In the genomic region with DNA sequence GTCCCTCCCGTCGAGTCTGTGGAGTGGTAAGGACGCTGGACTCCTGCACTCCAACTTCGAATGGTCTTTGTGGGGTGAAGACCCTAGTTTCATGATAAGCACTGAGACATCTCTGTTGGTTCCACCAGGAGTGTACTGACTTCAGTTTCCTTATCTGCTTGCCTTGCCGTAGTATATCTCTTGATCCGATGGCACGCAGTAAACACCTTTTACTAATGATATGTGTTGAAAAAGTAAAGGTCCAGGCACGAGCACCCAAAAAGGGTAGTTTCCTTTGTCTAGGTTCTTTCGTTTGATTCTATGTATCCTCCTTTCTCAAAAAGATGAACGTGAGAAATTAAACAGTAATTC, we compare ENCODE assay signal across 9 mouse cellular contexts. TPM values are rescaled to one million over a fixed set of nuclear protein-coding genes. Genes with fewer than 3 reads are reported as not detected.
DNase-seq lines count a peak whose midpoint lies in the region; ATAC-seq and TF ChIP-seq lines count a peak whose summit lies in the region.
"Had no signal": no experiment of that assay in that cellular context is flagged by ENCODE, and none has a peak within 500 bp of the region (broad histone marks: within the 10 kb centered on the region; RNA-seq: fewer than 3 reads in every experiment).

No protein-coding gene starts in this region.

- no peak overlapping the region for H3K27ac ChIP-seq in embryonic fibroblast, embryonic 13.5 days (ENCODE audit: insufficient read depth, low read length)
- H3K27ac ChIP-seq in limb, embryonic 11.5 days (replicated peaks; ENCODE audit: low read depth, low read length) = no peak overlapping the region

- 10% methylated on average over 10 of the region's 10 CpGs for WGBS in lung, adult 2 months
- 12% methylated on average over 10 of the region's 10 CpGs for WGBS in limb, embryonic 11.5 days

- peak overlapping the region; percentile 34 for H3K4me3 ChIP-seq in lung, adult 2 months (replicated peaks; ENCODE audit: extremely low read depth, low read depth, low read length)
- H3K4me3 ChIP-seq in embryonic fibroblast, embryonic 13.5 days (ENCODE audit: insufficient read depth, low read length) = peak overlapping the region; percentile 68
- peak overlapping the region; percentile 68 for H3K4me3 ChIP-seq in limb, embryonic 11.5 days (ENCODE audit: low read depth, low read length)

- peak overlapping the region; percentile 59; the same call in 1 of the 2 replicates for H3K9ac ChIP-seq in limb, embryonic 11.5 days (ENCODE audit: low read length)

- H3K9me3 ChIP-seq in limb, embryonic 11.5 days (ENCODE audit: control insufficient read depth, low read length) = no peaks in the 10 kb centered on the region

- no peaks in the 10 kb centered on the region for H3K36me3 ChIP-seq in limb, embryonic 11.5 days (ENCODE audit: control insufficient read depth, insufficient read depth, low read length)

- H3K4me1 ChIP-seq in lung, adult 2 months (ENCODE audit: control insufficient read depth, insufficient read depth, low read length) = 0 out of 2 replicates have a peak, but pooled peaks cover 2% of the 10 kb centered on the region
- no peaks in the 10 kb centered on the region for H3K4me1 ChIP-seq in embryonic fibroblast, embryonic 13.5 days (ENCODE audit: control insufficient read depth, insufficient read depth, low read length)
- peaks cover 11% of the 10 kb centered on the region for H3K4me1 ChIP-seq in limb, embryonic 11.5 days (ENCODE audit: control insufficient read depth, insufficient read depth, low read length)

- H3K4me2 ChIP-seq in limb, embryonic 11.5 days (ENCODE audit: low read depth, severe bottlenecking) = peak overlapping the region; percentile 96

- TF ChIP-seq CTCF in lung, adult 2 months (IDR thresholded peaks at IDR 0.05; ENCODE audit: insufficient read depth, low read length) = no peak
- no peak for TF ChIP-seq CTCF in embryonic fibroblast, embryonic 13.5 days (IDR thresholded peaks at IDR 0.05; ENCODE audit: borderline replicate concordance, insufficient read depth, low read length)

- no peak for TF ChIP-seq POLR2A in lung, adult 2 months (IDR thresholded peaks at IDR 0.05; ENCODE audit: borderline replicate concordance, extremely low read depth, low read depth, low read length)
- no peak for TF ChIP-seq POLR2A in embryonic fibroblast, embryonic 13.5 days (IDR thresholded peaks at IDR 0.05; ENCODE audit: low read depth, low read length)

- no peak; the same call in 1 of the 2 replicates for ATAC-seq in limb, embryonic 11.5 days (ENCODE audit: insufficient number of reproducible peaks, low FRiP score, low TSS enrichment, low read depth)
- ATAC-seq in neutrophil, adult 5-6 weeks (ENCODE audit: extremely low read depth, insufficient number of reproducible peaks, low FRiP score, poor library complexity, severe bottlenecking) = 0 out of 2 replicates have a peak, but pooled peaks have one; percentile 4
- ATAC-seq: activated CD4-positive, CD25-positive, alpha-beta regulatory T cell, adult 4 months had no signal

- DNase-seq in lung, adult 2 months = no peak
- DNase-seq in lung, adult 18-20 months = no peak
- DNase-seq in limb, embryonic 11.5 days (ENCODE audit: low spot score) = no peak
- DNase-seq in embryo, embryonic 10 days (ENCODE audit: low spot score) = no peak
- no peak for DNase-seq in adipocyte (ENCODE audit: low spot score)
- no peak for DNase-seq in urinary bladder, postnatal 4 days (ENCODE audit: low spot score in 2 of 2)

- peaks cover 20% of the 10 kb centered on the region for H3K27me3 ChIP-seq in limb, embryonic 11.5 days (ENCODE audit: control insufficient read depth, insufficient read depth, low read length)

RNA-seq across cellular contexts. Expression of a gene that starts 0.4 kb away (rescaled TPM):
- polyA plus RNA-seq in lung, adult 2 months (2012; rRNA removed) = 0.27 and 0.46 TPM in 2 replicates
- polyA plus RNA-seq in embryonic fibroblast, embryonic 13.5 days (2011; ENCODE audit: insufficient read length, low read depth, missing spikeins) = 1.4 and 1.6 TPM in 2 replicates
- polyA plus RNA-seq in limb, embryonic 11.5 days (2014; fragmentation: Nextera tagmentation; extraction: Ambion mirVana) = 2.6 and 2.9 TPM in 2 replicates
- 4.1 and 5.4 TPM in 2 replicates for total RNA-seq in neutrophil, adult 5-6 weeks (2017)

RNA-seq across cellular contexts. Expression of a gene that starts 45.5 kb away (rescaled TPM):
- polyA plus RNA-seq in lung, adult 2 months (2012; rRNA removed) = 0.36 and 0.44 TPM in 2 replicates
- 5.0 and 8.6 TPM in 2 replicates for polyA plus RNA-seq in embryonic fibroblast, embryonic 13.5 days (2011; ENCODE audit: insufficient read length, low read depth, missing spikeins)
- polyA plus RNA-seq in limb, embryonic 11.5 days (2014; fragmentation: Nextera tagmentation; extraction: Ambion mirVana) = 14.3 and 14.5 TPM in 2 replicates
- 4.2 and 9.9 TPM in 2 replicates for total RNA-seq in neutrophil, adult 5-6 weeks (2017)

RNA-seq across cellular contexts. Expression of a gene that starts 45.6 kb away (rescaled TPM):
- polyA plus RNA-seq in lung, adult 2 months (2012; rRNA removed) = 0.39 and 0.45 TPM in 2 replicates
- 0.11 and 0.30 TPM in 2 replicates for polyA plus RNA-seq in embryonic fibroblast, embryonic 13.5 days (2011; ENCODE audit: insufficient read length, low read depth, missing spikeins)
- polyA plus RNA-seq in limb, embryonic 11.5 days (2014; fragmentation: Nextera tagmentation; extraction: Ambion mirVana) = 0.13 and 0.60 TPM in 2 replicates
- 2.2 and 4.8 TPM in 2 replicates for total RNA-seq in neutrophil, adult 5-6 weeks (2017)
